Mouse (Mus musculus): ENCODE measurements around the gene Nfyb. TPM values are rescaled to one million over a fixed set of nuclear protein-coding genes. Genes with fewer than 3 reads are reported as not detected.

The Nfyb gene
- polyA plus RNA-seq, 1 experiment, result 41.0 TPM

DNA sequence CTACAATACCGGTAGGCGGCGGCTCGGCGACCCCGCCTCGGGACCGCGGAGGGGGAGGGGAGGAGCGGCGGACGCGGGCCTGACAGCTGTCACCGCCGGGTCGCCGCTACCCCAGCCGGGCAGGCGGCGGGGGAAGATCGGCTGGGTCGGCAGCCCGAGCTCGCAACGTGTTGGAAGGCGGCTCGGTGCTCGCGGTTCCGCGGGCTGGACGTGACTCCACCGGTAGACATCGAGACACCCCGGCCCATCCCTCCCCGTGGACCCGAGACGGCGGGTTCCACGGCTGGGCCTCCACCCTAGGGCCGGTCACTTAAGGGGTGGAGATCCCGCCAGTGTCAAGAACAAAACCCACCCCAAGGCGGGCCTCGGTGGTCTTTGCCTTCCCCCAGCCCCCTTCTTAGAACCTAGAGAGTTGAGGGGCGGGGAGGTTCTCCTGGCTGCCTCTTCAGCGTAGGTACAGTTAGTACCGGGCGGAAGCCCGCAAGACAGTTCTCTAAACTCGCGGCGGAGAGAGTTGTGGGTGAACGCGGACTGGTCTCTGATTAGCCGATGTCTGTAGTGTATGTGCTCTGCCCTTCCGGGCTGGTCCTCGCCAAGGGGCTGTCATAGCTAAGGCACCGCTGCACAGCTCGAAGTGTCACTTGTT lies 64.5 kb downstream of the Nfyb start:
- no peak for TF ChIP-seq GATA1 (IDR thresholded peaks at IDR 0.05; ENCODE audit: low read length)

DNA sequence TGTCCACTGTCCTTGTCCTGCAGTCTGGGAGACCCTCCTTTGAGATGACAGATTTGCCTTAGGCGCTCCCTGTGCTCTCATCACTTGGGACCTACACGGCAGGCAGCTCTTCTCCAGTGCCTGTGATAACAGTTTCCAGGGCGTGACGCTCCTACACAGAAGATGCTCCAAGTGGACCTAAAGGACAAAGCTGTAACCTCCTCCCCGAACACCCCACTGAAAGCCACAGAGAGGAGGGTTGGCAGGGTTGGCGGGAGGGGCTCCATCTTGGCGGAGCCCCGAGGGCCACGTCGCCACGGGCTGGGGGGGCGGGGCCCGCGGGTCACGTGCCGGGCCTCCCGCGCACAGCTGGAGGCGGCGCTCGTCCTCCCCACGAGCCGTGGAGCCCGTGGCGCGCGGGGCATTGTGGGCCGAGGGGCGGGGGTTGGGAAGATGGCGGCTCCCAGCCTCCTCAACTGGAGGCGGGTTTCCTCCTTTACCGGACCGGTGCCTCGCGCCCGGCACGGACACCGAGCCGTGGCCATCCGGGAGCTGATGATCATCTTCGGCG lies 65.2 kb downstream of the Nfyb start:
- TF ChIP-seq GATA1 (IDR thresholded peaks at IDR 0.05; ENCODE audit: low read length), result no peak

Other genes with a start within 250 kb of the Nfyb start
- 120 and 159 TPM in 2 replicates for gene 1190007I07Rik, start 140.9 kb downstream of the Nfyb start, polyA plus RNA-seq (2012)
- gene Tdg, start 134.3 kb downstream of the Nfyb start, polyA plus RNA-seq (2012), result 15.8 and 25.5 TPM in 2 replicates
- not detected in 2 replicates for gene Glt8d2, start 73.5 kb downstream of the Nfyb start, polyA plus RNA-seq (2012)
- gene Hcfc2, start 68.0 kb downstream of the Nfyb start, polyA plus RNA-seq (2012), result 3.4 and 4.6 TPM in 2 replicates
- 109 TPM in 2 replicates for gene Txnrd1, start 69.8 kb upstream of the Nfyb start, polyA plus RNA-seq (2012)
- gene Eid3, start 102.5 kb upstream of the Nfyb start, polyA plus RNA-seq (2012), result 0.49 and 0.51 TPM in 2 replicates
- gene Chst11, start 221.4 kb upstream of the Nfyb start, polyA plus RNA-seq (2012), result 15.5 and 18.6 TPM in 2 replicates

Measured in G1E-ER4 (cell line).